Mouse (Mus musculus) layer of hippocampus, adult 2 months (tissue): ENCODE results near the gene Phospho1. TPM values are rescaled to one million over a fixed set of nuclear protein-coding genes. Genes with fewer than 3 reads are reported as not detected.

Experiments used
- DNase-seq, 2 experiments: peaks; one replicate each; pipeline ENCODE4 v3.0.0; 2022; ENCODE audit warnings: low spot score in 2 of 2
- H3K27ac ChIP-seq: fragments of 200-600 bp; 2 replicates; pipeline ENCODE4 v1.8.1; 2022
- H3K4me3 ChIP-seq: fragments of 200-600 bp; 2 replicates; pipeline ENCODE4 v1.8.1; 2022; ENCODE audit warnings: mild to moderate bottlenecking
- CTCF ChIP-seq: fragments of 200-600 bp; conservative IDR thresholded peaks from 2 replicates; pipeline ENCODE4 v1.8.1; 2022; ENCODE audit warnings: antibody characterized with exemption, mild to moderate bottlenecking, moderate library complexity
- long read RNA-seq, 2 experiments: library from polyadenylated mRNA; stranded (forward); transcript quantifications; one replicate each; pipeline ENCODE4 v2.0.0; 2021; ENCODE audit warnings: borderline mapping rate in 2 of 2
- total RNA-seq, 2 experiments: library from RNA; stranded (reverse); gene quantifications; 2 replicates each; pipeline ENCODE4 v1.2.3; 2021

The Phospho1 gene
- total RNA-seq = 10 to 100 TPM; 48.8 to 63.0 TPM
- long read RNA-seq, experiment 1, partial matches to known transcripts = 0 of 4 reads
- long read RNA-seq, experiment 1, other reads (novel, unspliced or antisense) = 0 of 4 reads
- long read RNA-seq, experiment 2, transcript Phospho1-202 (3 exons, 590 nt) = major isoform, 6 of 7 reads
- long read RNA-seq, experiment 2, partial matches to known transcripts = 0 of 7 reads
- long read RNA-seq, experiment 2, other reads (novel, unspliced or antisense) = 1 of 7 reads

- H3K4me3 ChIP-seq = peak within 1 kb of the TSS; percentile 76
- DNase-seq = peak; percentile 87
- TF ChIP-seq CTCF = no peak; the same call in 1 of the 2 replicates
- peak within 1 kb of the TSS; percentile 93 for H3K27ac ChIP-seq
Measured at GRCm38 (mm10) chr11:95824071-95824876, at the start of gene Phospho1. Phospho1 (plus strand) TSS chr11:95824499.

GRCm38 (mm10) chr11:95777323-95778297 lies 46.7 kb upstream of the Phospho1 start:
- Histone ChIP-seq H3K4me3 (no peak overlapping the region), H3K27ac (no peak overlapping the region)
- no peak for TF ChIP-seq CTCF
- no peak for DNase-seq

GRCm38 (mm10) chr11:95778831-95779251 lies 45.5 kb upstream of the Phospho1 start:
- DNase-seq = no peak
- TF ChIP-seq CTCF = peak; percentile 64
- no peak overlapping the region for H3K27ac ChIP-seq
- H3K4me3 ChIP-seq = no peak overlapping the region

GRCm38 (mm10) chr11:95779366-95779765 lies 44.9 kb upstream of the Phospho1 start:
- Histone ChIP-seq H3K27ac (no peak overlapping the region), H3K4me3 (no peak overlapping the region)
- DNase-seq = no peak
- no peak for TF ChIP-seq CTCF

- no peak for DNase-seq
- no peak overlapping the region for H3K27ac ChIP-seq
- H3K4me3 ChIP-seq = no peak overlapping the region
- no peak for TF ChIP-seq CTCF
Measured at GRCm38 (mm10) chr11:95780480-95780879, 43.8 kb upstream of the Phospho1 start.

GRCm38 (mm10) chr11:95781557-95781956 lies 42.7 kb upstream of the Phospho1 start:
- TF ChIP-seq CTCF = no peak
- Histone ChIP-seq H3K4me3 (no peak overlapping the region), H3K27ac (no peak overlapping the region)
- DNase-seq = no peak

- no peak for TF ChIP-seq CTCF
- no peak for DNase-seq
- Histone ChIP-seq H3K27ac (no peak overlapping the region), H3K4me3 (no peak overlapping the region)
Measured at GRCm38 (mm10) chr11:95783457-95783856, 40.8 kb upstream of the Phospho1 start.

GRCm38 (mm10) chr11:95783958-95784357 lies 40.3 kb upstream of the Phospho1 start:
- TF ChIP-seq CTCF = no peak
- no peak for DNase-seq
- Histone ChIP-seq H3K4me3 (no peak overlapping the region), H3K27ac (no peak overlapping the region)

GRCm38 (mm10) chr11:95785675-95786074 lies 38.6 kb upstream of the Phospho1 start:
- no peak overlapping the region for H3K4me3 ChIP-seq
- no peak overlapping the region for H3K27ac ChIP-seq
- DNase-seq = no peak
- TF ChIP-seq CTCF = peak; percentile 61

GRCm38 (mm10) chr11:95786511-95786910 lies 37.8 kb upstream of the Phospho1 start:
- Histone ChIP-seq H3K4me3 (no peak overlapping the region), H3K27ac (no peak overlapping the region)
- no peak for DNase-seq
- no peak for TF ChIP-seq CTCF

GRCm38 (mm10) chr11:95789451-95789891 lies 34.8 kb upstream of the Phospho1 start:
- Histone ChIP-seq H3K27ac (no peak overlapping the region), H3K4me3 (no peak overlapping the region)
- no peak for TF ChIP-seq CTCF
- no peak for DNase-seq

- no peak overlapping the region for H3K4me3 ChIP-seq
- peak overlapping the region; percentile 53; the same call in 1 of the 2 replicates for H3K27ac ChIP-seq
- DNase-seq = peak; percentile 73 to 81
- no peak for TF ChIP-seq CTCF
Measured at GRCm38 (mm10) chr11:95791787-95792186, 32.5 kb upstream of the Phospho1 start.
